Mouse (Mus musculus) liver, embryonic 15.5 days (tissue): ENCODE data around the gene Robo3. TPM values are rescaled to one million over a fixed set of nuclear protein-coding genes. Genes with fewer than 3 reads are reported as not detected.

Experiments
- ATAC-seq: fragments of 200-750 bp; cut with Nextera tagmentation; 2 replicates; pipeline ENCODE4 v1.8.0; 2017; ENCODE audit warnings: moderate number of reproducible peaks, mild to moderate bottlenecking, moderate library complexity; ENCODE audit not compliant: insufficient read depth
- H3K27ac ChIP-seq: fragments of 300-500 bp; sonication (generic); replicated peaks from 2 replicates; pipeline ENCODE4 v1.5.1; 2015; ENCODE audit warnings: mild to moderate bottlenecking, inconsistent platforms
- H3K27me3 ChIP-seq: fragments of 300-500 bp; sonication (generic); 2 replicates; pipeline ENCODE4 v1.6.1; 2015; ENCODE audit warnings: mild to moderate bottlenecking, inconsistent platforms
- H3K36me3 ChIP-seq: fragments of 300-500 bp; sonication (generic); replicated peaks from 2 replicates; pipeline ENCODE4 v1.6.1; 2015; ENCODE audit warnings: moderate library complexity, mild to moderate bottlenecking, inconsistent platforms
- H3K4me1 ChIP-seq: fragments of 300-500 bp; sonication (generic); replicated peaks from 2 replicates; pipeline ENCODE4 v1.6.1; 2015; ENCODE audit warnings: inconsistent platforms
- H3K4me2 ChIP-seq: fragments of 300-500 bp; sonication (generic); 2 replicates; pipeline ENCODE4 v1.6.1; 2015; ENCODE audit warnings: moderate library complexity, mild to moderate bottlenecking, inconsistent platforms
- H3K4me3 ChIP-seq: fragments of 300-500 bp; sonication (generic); replicated peaks from 2 replicates; pipeline ENCODE4 v1.5.1; 2015; ENCODE audit warnings: mild to moderate bottlenecking, inconsistent platforms
- H3K9ac ChIP-seq: fragments of 300-500 bp; sonication (generic); 2 replicates; pipeline ENCODE4 v1.6.1; 2015; ENCODE audit warnings: moderate library complexity, mild to moderate bottlenecking, inconsistent platforms
- H3K9me3 ChIP-seq: fragments of 300-500 bp; sonication (generic); replicated peaks from 2 replicates; pipeline ENCODE4 v1.6.1; 2016; ENCODE audit warnings: inconsistent platforms
- WGBS: fragments of 180-500 bp; shearing (Covaris S2); methylation state at CpG from one replicate; pipeline ENCODE4 v1.1.7; 2015; ENCODE audit warnings: mixed read lengths; ENCODE audit not compliant: insufficient replicate concordance; 5-methylcytosine and 5-hydroxymethylcytosine counted together
- polyA plus RNA-seq: library from polyadenylated mRNA; unstranded; fragments of >200 nt; fragmentation: Nextera tagmentation; extraction: Ambion mirVana; gene quantifications from 2 replicates; pipeline ENCODE4 v1.2.1, GENCODE M21; 2015

Robo3 gene
- polyA plus RNA-seq, 1 experiment from 2014 or later, result 0.07 TPM

DNA sequence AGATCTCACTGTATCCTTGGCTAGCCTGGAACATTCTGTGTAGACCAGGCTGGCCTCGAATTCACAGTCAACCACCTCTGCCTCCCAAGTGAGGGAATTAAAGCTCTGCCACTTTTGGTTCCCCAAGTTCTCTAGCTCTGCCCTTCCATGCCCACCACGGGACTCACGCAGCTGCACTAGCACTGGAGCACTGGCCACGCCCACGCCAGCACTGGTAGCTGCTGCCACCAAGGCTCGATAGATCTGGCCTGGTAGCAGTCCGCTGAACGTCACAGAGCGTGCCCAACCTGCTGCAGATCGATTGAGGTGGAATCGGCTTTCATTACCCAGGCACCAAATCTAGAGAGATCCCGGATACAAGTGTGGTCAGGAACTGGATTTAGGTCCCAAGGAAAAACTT lies 11.8 kb downstream of the Robo3 start:
- Histone ChIP-seq H3K4me2 (peak overlapping the region; percentile 62), H3K27ac (no peak overlapping the region), H3K36me3 (no peaks in the 10 kb centered on the region), H3K27me3 (peaks cover 6% of the 10 kb centered on the region; the same call in 1 of the 2 replicates), H3K4me1 (peaks cover 9% of the 10 kb centered on the region), H3K4me3 (peak overlapping the region; percentile 33), H3K9ac (no peak overlapping the region), H3K9me3 (no peaks in the 10 kb centered on the region)
- WGBS, result 21% methylated on average over 12 of the region's 12 CpGs
- ATAC-seq, result no peak

DNA sequence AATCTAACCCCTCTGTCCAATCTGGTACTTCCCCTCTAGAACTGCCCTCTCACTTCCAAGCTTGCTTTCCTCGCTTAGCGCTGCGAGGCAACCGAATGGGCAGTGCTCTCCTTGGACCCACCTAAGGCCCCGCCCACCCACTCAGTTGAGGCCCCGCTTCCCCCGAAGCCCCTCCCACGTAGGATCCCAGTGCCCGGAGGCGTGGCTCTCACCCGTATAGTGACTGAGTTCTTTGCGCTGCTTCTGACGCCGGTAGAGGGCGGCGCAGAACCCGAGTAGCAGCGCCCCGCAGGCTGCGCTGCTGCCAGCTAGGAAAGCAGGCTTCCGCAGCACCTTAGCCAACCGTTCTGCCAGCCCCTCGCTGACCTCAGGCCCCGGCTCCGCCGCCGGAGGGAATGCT lies 12.4 kb downstream of the Robo3 start:
- no peak overlapping the region for H3K27ac ChIP-seq
- peaks cover 6% of the 10 kb centered on the region; the same call in 1 of the 2 replicates for H3K27me3 ChIP-seq
- H3K9ac ChIP-seq, result no peak overlapping the region
- no peaks in the 10 kb centered on the region for H3K36me3 ChIP-seq
- WGBS, result under 1% methylated on average over 27 of the region's 27 CpGs
- H3K4me2 ChIP-seq, result peak overlapping the region; percentile 62
- peaks cover 9% of the 10 kb centered on the region for H3K4me1 ChIP-seq
- no peaks in the 10 kb centered on the region for H3K9me3 ChIP-seq
- ATAC-seq, result peak; percentile 81
- peak overlapping the region; percentile 33 for H3K4me3 ChIP-seq

DNA sequence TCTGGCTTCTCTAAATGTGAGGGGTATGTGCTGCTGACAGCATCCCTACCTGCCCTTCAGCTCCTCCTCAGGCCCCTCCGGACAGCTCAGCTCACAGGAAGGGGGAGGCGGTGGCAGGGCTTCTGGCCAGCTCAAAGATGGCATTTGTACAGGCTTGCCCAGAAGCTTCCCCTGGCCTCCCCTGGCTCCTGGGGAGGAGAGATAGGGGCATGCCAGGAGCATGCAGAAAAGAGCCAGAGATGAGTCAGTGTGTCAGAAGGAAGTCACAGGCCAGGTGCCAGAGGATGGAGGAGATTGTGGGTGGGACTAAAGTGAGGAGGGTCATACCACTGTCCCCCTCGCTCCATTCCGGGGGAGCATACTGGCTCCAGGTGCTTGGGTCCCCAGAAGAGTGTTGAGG lies 14.3 kb downstream of the Robo3 start:
- Histone ChIP-seq H3K9me3 (no peaks in the 10 kb centered on the region), H3K4me3 (no peak overlapping the region), H3K9ac (no peak overlapping the region), H3K4me1 (peaks cover 9% of the 10 kb centered on the region), H3K27ac (no peak overlapping the region), H3K36me3 (no peaks in the 10 kb centered on the region), H3K27me3 (peaks cover 6% of the 10 kb centered on the region; the same call in 1 of the 2 replicates), H3K4me2 (no peak overlapping the region)
- no peak for ATAC-seq
- WGBS, result 56% methylated on average over 4 of the region's 4 CpGs

DNA sequence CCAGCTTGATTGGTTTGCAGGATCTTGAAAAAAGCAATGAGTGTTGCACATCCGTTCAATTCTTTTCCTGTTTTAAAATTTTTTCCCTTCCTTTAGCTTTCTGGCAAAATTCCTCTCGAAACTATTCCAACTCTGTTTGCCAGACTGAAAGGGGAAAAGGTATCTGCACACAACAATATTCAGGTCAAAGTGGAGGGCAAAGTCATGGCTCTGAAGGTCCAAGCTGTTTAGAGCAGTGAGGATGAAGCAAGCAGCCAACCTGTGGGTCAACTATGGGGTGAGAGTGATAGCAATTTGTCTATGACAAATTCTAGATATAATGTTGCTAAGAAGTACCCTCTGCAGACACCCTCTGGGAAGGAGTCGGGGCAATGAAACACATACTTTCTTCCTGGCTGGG lies 18.4 kb downstream of the Robo3 start:
- H3K9me3 ChIP-seq, result no peaks in the 10 kb centered on the region
- ATAC-seq, result no peak
- H3K36me3 ChIP-seq, result no peaks in the 10 kb centered on the region
- no peak overlapping the region for H3K27ac ChIP-seq
- H3K27me3 ChIP-seq, result no peaks in the 10 kb centered on the region
- no peak overlapping the region for H3K4me3 ChIP-seq
- H3K9ac ChIP-seq, result no peak overlapping the region
- WGBS, result 49% methylated on average over 3 of the region's 3 CpGs
- no peaks in the 10 kb centered on the region for H3K4me1 ChIP-seq
- no peak overlapping the region for H3K4me2 ChIP-seq

DNA sequence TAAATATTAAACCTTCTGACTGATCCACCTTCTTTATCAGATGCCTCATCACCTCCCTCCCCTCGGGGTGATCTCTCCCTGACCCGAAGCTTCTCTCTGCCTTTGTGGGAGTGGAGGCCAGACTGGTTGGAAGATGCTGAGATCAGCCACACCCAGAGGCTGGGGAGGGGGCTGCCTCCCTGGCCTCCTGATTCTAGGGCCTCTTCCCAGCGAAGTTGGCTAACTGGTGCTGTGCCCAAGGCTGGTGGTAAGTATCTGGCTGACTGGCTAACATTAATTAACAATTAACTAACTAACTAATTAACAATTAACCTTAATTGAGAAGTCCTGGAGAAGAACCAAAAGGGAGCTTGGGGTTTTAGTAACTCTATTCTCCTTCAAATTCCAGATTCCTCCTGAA lies 20.1 kb downstream of the Robo3 start:
- H3K9ac ChIP-seq, result no peak overlapping the region
- H3K4me2 ChIP-seq, result no peak overlapping the region
- H3K36me3 ChIP-seq, result no peaks in the 10 kb centered on the region
- no peak overlapping the region for H3K27ac ChIP-seq
- H3K4me3 ChIP-seq, result no peak overlapping the region
- no peaks in the 10 kb centered on the region for H3K27me3 ChIP-seq
- no peaks in the 10 kb centered on the region for H3K9me3 ChIP-seq
- no peaks in the 10 kb centered on the region for H3K4me1 ChIP-seq
- ATAC-seq, result no peak
- WGBS, result 30% methylated on average over 3 of the region's 3 CpGs

DNA sequence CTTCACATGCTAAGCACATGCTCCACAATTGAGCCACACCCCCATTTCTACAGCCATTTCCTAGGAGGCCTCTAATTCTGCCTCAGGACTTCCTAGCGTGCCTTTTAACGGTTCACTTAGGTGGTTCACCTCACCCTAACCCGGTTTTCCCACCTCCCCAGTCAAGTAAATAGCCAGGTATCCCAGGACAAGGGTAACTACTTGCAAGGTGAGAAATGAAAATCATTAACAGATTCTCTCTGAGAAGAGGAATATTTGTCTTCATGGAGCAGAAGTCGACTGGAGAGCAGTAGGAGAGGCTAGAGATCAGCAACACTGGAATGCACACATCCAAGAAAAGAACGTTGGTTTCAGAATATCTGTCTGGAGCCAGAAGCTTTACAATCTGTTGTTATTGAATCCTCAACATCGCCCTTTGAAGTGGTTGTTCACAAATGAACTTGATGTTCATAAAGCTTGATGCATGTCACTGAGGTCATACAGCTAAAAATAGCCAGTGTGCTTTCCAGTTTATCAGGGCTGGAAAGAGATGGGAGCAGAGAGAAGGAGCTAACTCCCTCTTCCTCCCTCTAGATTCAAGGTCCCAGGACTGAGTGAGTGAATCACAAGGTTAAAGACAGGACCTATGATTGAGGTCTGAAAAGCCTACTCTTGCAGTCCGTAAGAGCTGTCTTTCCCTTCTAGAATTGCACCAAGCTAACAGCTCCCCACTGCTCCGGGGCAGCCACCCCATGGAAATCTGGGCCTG lies 23.2 kb downstream of the Robo3 start:
- WGBS, result 57% methylated on average over 8 of the region's 8 CpGs
- H3K4me2 ChIP-seq, result no peak overlapping the region
- ATAC-seq, result no peak

DNA sequence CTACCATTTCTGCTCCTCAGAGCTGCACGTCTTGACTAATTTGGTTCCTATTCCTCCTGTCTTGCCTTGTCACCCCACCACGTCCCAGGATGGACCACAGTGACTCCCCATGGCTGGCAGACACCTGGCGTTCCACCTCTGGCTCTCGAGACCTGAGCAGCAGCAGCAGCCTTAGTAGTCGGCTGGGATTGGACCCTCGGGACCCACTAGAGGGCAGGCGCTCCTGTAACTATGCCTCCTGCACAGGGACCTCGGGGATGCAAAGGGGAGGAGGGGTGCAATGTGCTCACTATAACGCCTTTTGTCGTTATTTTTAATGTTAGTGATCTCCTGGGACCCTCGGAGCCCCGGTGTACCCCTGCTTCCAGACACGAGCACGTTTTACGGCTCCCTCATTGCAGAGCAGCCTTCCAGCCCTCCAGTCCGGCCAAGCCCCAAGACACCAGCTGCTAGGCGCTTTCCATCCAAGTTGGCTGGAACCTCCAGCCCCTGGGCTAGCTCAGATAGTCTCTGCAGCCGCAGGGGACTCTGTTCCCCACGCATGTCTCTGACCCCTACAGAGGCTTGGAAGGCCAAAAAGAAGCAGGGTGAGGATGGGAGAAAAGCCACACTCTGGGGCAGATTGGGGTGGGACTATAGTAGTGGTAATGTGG lies 25.1 kb downstream of the Robo3 start:
- H3K9ac ChIP-seq, result no peak overlapping the region
- WGBS, result 34% methylated on average over 19 of the region's 19 CpGs
- H3K36me3 ChIP-seq, result no peaks in the 10 kb centered on the region
- H3K4me1 ChIP-seq, result no peaks in the 10 kb centered on the region
- H3K27ac ChIP-seq, result no peak overlapping the region
- ATAC-seq, result no peak
- H3K4me2 ChIP-seq, result no peak overlapping the region
- H3K4me3 ChIP-seq, result no peak overlapping the region
- H3K9me3 ChIP-seq, result no peaks in the 10 kb centered on the region
- peaks cover 9% of the 10 kb centered on the region; the same call in 1 of the 2 replicates for H3K27me3 ChIP-seq

More for the DNA sequence above, 23.2 kb downstream of the Robo3 start:
- Histone ChIP-seq H3K9ac (no peak overlapping the region), H3K27me3 (peaks cover 9% of the 10 kb centered on the region; the same call in 1 of the 2 replicates), H3K36me3 (no peaks in the 10 kb centered on the region), H3K27ac (no peak overlapping the region), H3K4me1 (no peaks in the 10 kb centered on the region), H3K9me3 (no peaks in the 10 kb centered on the region), H3K4me3 (no peak overlapping the region)

DNA sequence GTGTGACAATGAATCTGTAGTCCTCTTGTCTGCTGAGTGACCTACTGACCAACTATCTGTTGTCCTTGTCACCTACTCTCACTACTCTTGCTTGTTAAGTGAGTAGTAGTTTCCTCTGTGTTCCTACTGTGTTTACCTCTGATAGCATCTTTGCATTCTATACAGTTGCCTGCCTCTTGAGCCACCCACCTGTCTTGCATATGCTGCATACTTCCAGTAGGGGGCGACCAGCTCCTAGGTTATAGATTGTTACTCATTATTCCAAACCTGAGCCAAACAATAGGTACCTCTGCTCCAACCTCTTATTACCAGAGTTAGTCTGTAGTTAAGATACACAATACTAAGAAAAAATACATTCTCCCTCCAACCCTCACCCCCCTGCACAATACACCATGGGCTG lies 26.7 kb downstream of the Robo3 start:
- no peak for ATAC-seq
- Histone ChIP-seq H3K36me3 (no peaks in the 10 kb centered on the region), H3K27ac (no peak overlapping the region), H3K9ac (no peak overlapping the region), H3K9me3 (no peaks in the 10 kb centered on the region), H3K4me2 (no peak overlapping the region), H3K4me1 (no peaks in the 10 kb centered on the region), H3K27me3 (peaks cover 9% of the 10 kb centered on the region; the same call in 1 of the 2 replicates), H3K4me3 (no peak overlapping the region)
- 0% methylated on average over 1 of the region's 1 CpGs for WGBS

DNA sequence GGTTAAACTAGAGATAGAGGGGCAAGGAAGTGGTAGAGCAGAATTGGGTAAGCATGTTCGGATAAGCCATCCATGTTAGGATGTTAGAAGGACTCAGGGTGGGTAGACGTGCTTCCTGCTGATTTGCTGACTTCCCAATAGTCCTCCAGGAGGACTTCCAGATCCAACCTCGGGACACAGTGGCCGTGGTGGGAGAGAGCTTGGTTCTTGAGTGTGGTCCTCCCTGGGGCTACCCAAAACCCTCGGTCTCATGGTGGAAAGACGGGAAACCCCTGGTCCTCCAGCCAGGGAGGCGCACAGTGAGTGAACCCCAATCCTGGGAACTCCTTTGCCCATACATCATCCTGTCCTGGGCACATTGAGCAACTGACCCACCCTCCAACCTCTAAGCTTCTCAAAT lies 30.0 kb downstream of the Robo3 start:
- Histone ChIP-seq H3K9me3 (no peaks in the 10 kb centered on the region), H3K4me3 (no peak overlapping the region), H3K27me3 (peaks cover 9% of the 10 kb centered on the region; the same call in 1 of the 2 replicates), H3K9ac (no peak overlapping the region), H3K4me2 (no peak overlapping the region), H3K27ac (no peak overlapping the region), H3K36me3 (no peaks in the 10 kb centered on the region), H3K4me1 (no peaks in the 10 kb centered on the region)
- ATAC-seq, result no peak
- 56% methylated on average over 7 of the region's 7 CpGs for WGBS

DNA sequence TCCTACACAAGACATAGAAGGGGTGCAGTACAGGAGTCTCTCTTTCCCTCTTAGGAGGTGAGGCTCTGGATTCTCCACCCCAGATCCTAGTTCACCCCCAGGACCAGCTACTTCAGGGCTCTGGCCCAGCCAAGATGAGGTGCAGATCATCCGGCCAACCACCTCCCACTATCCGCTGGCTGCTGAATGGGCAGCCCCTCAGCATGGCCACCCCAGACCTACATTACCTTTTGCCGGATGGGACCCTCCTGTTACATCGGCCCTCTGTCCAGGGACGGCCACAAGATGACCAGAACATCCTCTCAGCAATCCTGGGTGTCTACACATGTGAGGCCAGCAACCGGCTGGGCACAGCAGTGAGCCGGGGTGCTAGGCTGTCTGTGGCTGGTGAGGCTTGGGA lies 30.5 kb downstream of the Robo3 start:
- Histone ChIP-seq H3K27ac (no peak overlapping the region), H3K4me3 (peak overlapping the region; percentile 14; the same call in 1 of the 2 replicates), H3K9me3 (no peaks in the 10 kb centered on the region), H3K36me3 (no peaks in the 10 kb centered on the region), H3K9ac (no peak overlapping the region), H3K27me3 (peaks cover 6% of the 10 kb centered on the region; the same call in 1 of the 2 replicates), H3K4me1 (no peaks in the 10 kb centered on the region), H3K4me2 (no peak overlapping the region)
- 70% methylated on average over 7 of the region's 7 CpGs for WGBS
- no peak for ATAC-seq

DNA sequence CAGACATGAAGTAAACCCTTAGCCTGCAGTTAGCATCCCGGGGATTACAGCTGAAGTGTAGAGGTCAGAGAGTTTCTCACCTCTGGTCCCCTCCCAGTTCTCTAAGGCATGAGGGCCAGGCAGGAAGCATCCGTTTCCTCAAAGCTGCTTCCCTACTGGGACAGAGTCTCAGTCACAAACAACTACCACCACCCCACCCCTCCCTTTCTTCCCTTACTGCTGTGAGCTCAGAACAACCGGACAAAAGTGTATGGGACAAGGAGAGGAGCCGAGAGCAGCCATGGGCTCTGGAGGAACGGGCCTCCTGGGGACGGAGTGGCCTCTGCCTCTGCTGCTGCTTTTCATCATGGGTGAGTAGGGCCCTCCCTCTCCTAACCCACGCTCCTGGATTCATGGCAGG lies 31.2 kb downstream of the Robo3 start, which contains the start of gene Robo4:
Gene Robo4 (plus strand): TSS at position 96 of the 400 bp plus-strand sequence.
- WGBS, result 13% methylated on average over 7 of the region's 7 CpGs
- H3K9ac ChIP-seq, result no peak within 1 kb of the TSS
- ATAC-seq, result 0 out of 2 replicates have a peak, but pooled peaks have one; percentile 22

More for the DNA sequence above, 31.2 kb downstream of the Robo3 start, which contains the start of gene Robo4:
- no peak within 1 kb of the TSS for H3K4me2 ChIP-seq
- H3K27ac ChIP-seq, result no peak within 1 kb of the TSS
- no peaks in the 10 kb centered on the region for H3K36me3 ChIP-seq
- H3K4me3 ChIP-seq, result peak within 1 kb of the TSS; percentile 14; the same call in 1 of the 2 replicates
- H3K9me3 ChIP-seq, result no peaks in the 10 kb centered on the region
- no peaks in the 10 kb centered on the region for H3K4me1 ChIP-seq
- H3K27me3 ChIP-seq, result no peaks in the 10 kb centered on the region
